Mouse (Mus musculus): ENCODE data around the gene Olfr520. TPM values are rescaled to one million over a fixed set of nuclear protein-coding genes. Genes with fewer than 3 reads are reported as not detected.

Gene Olfr520
- polyA plus RNA-seq, 1 experiment from 2014 or later, result not detected

GRCm38 (mm10) chr7:99695471-99696057, 34.5 kb upstream of the Olfr520 start:
- H3K4me1 ChIP-seq (ENCODE audit: control insufficient read depth, insufficient read depth, low read length), result no peaks in the 10 kb centered on the region
- H3K9ac ChIP-seq (replicated peaks; ENCODE audit: low read length), result no peak overlapping the region
- no peak overlapping the region for H3K4me2 ChIP-seq (ENCODE audit: low read depth, low read length)
- no peaks in the 10 kb centered on the region for H3K36me3 ChIP-seq (replicated peaks; ENCODE audit: control insufficient read depth, insufficient read depth, low read depth, low read length)
- H3K4me3 ChIP-seq (ENCODE audit: low read depth, low read length), result no peak overlapping the region
- DNase-seq (ENCODE audit: low spot score), result no peak
- H3K9me3 ChIP-seq (replicated peaks; ENCODE audit: control insufficient read depth, low read length), result no peaks in the 10 kb centered on the region
- no peak for ATAC-seq (replicated peaks; ENCODE audit: insufficient number of reproducible peaks, low FRiP score, low TSS enrichment, low read depth)
- 80% methylated on average over 8 of the region's 8 CpGs for WGBS
- H3K27me3 ChIP-seq (ENCODE audit: control insufficient read depth, insufficient read depth, low read length), result no peaks in the 10 kb centered on the region
- H3K27ac ChIP-seq (replicated peaks; ENCODE audit: low read depth, low read length), result no peak overlapping the region

GRCm38 (mm10) chr7:99698576-99698975, 31.5 kb upstream of the Olfr520 start:
- no peaks in the 10 kb centered on the region for H3K36me3 ChIP-seq (replicated peaks; ENCODE audit: control insufficient read depth, insufficient read depth, low read depth, low read length)
- no peaks in the 10 kb centered on the region for H3K9me3 ChIP-seq (replicated peaks; ENCODE audit: control insufficient read depth, low read length)
- H3K4me1 ChIP-seq (ENCODE audit: control insufficient read depth, insufficient read depth, low read length), result no peaks in the 10 kb centered on the region
- no peak overlapping the region for H3K27ac ChIP-seq (replicated peaks; ENCODE audit: low read depth, low read length)
- H3K4me3 ChIP-seq (ENCODE audit: low read depth, low read length), result no peak overlapping the region
- ATAC-seq (replicated peaks; ENCODE audit: insufficient number of reproducible peaks, low FRiP score, low TSS enrichment, low read depth), result no peak
- 89% methylated on average over 3 of the region's 3 CpGs for WGBS
- no peak overlapping the region for H3K4me2 ChIP-seq (ENCODE audit: low read depth, low read length)
- no peak overlapping the region for H3K9ac ChIP-seq (replicated peaks; ENCODE audit: low read length)
- H3K27me3 ChIP-seq (ENCODE audit: control insufficient read depth, insufficient read depth, low read length), result no peaks in the 10 kb centered on the region
- no peak for DNase-seq (ENCODE audit: low spot score)

GRCm38 (mm10) chr7:99699106-99699505, 31.0 kb upstream of the Olfr520 start:
- 46% methylated on average over 3 of the region's 3 CpGs for WGBS
- Histone ChIP-seq H3K36me3 (replicated peaks; ENCODE audit: control insufficient read depth, insufficient read depth, low read depth, low read length) (no peaks in the 10 kb centered on the region), H3K4me2 (ENCODE audit: low read depth, low read length) (no peak overlapping the region), H3K9ac (replicated peaks; ENCODE audit: low read length) (no peak overlapping the region), H3K27me3 (ENCODE audit: control insufficient read depth, insufficient read depth, low read length) (no peaks in the 10 kb centered on the region), H3K4me3 (ENCODE audit: low read depth, low read length) (no peak overlapping the region), H3K9me3 (replicated peaks; ENCODE audit: control insufficient read depth, low read length) (no peaks in the 10 kb centered on the region), H3K27ac (replicated peaks; ENCODE audit: low read depth, low read length) (no peak overlapping the region), H3K4me1 (ENCODE audit: control insufficient read depth, insufficient read depth, low read length) (no peaks in the 10 kb centered on the region)
- no peak for ATAC-seq (replicated peaks; ENCODE audit: insufficient number of reproducible peaks, low FRiP score, low TSS enrichment, low read depth)
- DNase-seq (ENCODE audit: low spot score), result no peak

DNA sequence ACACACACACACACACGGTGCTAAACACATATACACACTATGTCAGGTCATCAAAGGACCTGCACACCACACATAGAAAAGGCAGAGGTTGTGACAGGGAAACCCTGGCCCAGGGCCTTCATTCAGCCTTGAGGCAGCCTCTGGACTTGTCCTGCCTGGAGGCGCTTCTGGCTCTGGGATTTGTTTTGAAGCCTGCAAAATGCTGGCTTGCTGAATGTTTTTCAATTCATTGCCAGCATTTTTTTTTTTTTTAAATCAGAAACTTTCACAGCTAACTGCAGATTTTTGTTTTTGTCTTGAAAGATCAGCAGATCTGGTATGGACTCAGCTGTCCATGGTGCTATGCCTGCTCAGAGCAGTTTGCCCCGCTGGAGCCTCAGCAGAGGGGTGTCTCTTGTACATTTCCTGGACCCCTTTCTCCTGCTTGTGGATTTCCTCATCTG, 30.3 kb upstream of the Olfr520 start:
- Histone ChIP-seq H3K4me2 (ENCODE audit: low read depth, low read length) (no peak overlapping the region), H3K36me3 (replicated peaks; ENCODE audit: control insufficient read depth, insufficient read depth, low read depth, low read length) (no peaks in the 10 kb centered on the region), H3K9me3 (replicated peaks; ENCODE audit: control insufficient read depth, low read length) (no peaks in the 10 kb centered on the region), H3K27ac (replicated peaks; ENCODE audit: low read depth, low read length) (no peak overlapping the region), H3K27me3 (ENCODE audit: control insufficient read depth, insufficient read depth, low read length) (no peaks in the 10 kb centered on the region), H3K4me1 (ENCODE audit: control insufficient read depth, insufficient read depth, low read length) (no peaks in the 10 kb centered on the region), H3K9ac (replicated peaks; ENCODE audit: low read length) (no peak overlapping the region), H3K4me3 (ENCODE audit: low read depth, low read length) (no peak overlapping the region)
- no peak for ATAC-seq (replicated peaks; ENCODE audit: insufficient number of reproducible peaks, low FRiP score, low TSS enrichment, low read depth)
- WGBS, result 74% methylated on average over 3 of the region's 3 CpGs
- no peak for DNase-seq (ENCODE audit: low spot score)

GRCm38 (mm10) chr7:99700641-99701040, 29.4 kb upstream of the Olfr520 start:
- Histone ChIP-seq H3K9ac (replicated peaks; ENCODE audit: low read length) (no peak overlapping the region), H3K9me3 (replicated peaks; ENCODE audit: control insufficient read depth, low read length) (no peaks in the 10 kb centered on the region), H3K4me2 (ENCODE audit: low read depth, low read length) (no peak overlapping the region), H3K27me3 (ENCODE audit: control insufficient read depth, insufficient read depth, low read length) (no peaks in the 10 kb centered on the region), H3K4me3 (ENCODE audit: low read depth, low read length) (no peak overlapping the region), H3K4me1 (ENCODE audit: control insufficient read depth, insufficient read depth, low read length) (no peaks in the 10 kb centered on the region), H3K36me3 (replicated peaks; ENCODE audit: control insufficient read depth, insufficient read depth, low read depth, low read length) (no peaks in the 10 kb centered on the region), H3K27ac (replicated peaks; ENCODE audit: low read depth, low read length) (no peak overlapping the region)
- 79% methylated on average over 4 of the region's 4 CpGs for WGBS
- ATAC-seq (replicated peaks; ENCODE audit: insufficient number of reproducible peaks, low FRiP score, low TSS enrichment, low read depth) (no peak), DNase-seq (ENCODE audit: low spot score) (no peak)

DNA sequence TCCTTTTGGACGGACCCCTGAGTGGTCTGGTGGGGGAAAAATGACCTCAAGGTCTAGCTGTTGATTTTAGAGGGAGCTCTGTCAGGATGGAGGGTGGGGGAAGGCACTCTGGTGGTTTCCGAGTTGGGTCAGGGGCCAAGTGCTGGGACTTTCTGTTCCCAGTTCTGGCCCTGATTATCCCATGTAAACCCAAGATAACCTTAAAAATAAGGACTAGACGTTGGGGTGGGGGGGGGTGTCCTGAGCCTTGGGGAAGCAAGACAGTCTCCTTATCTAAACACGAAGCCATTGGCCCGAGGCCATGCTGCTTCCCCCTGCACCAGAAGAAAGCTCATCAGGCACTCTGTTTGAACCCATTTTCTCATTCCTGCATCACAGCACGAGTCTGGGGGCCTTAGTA, 27.9 kb upstream of the Olfr520 start:
- Histone ChIP-seq H3K27ac (replicated peaks; ENCODE audit: low read depth, low read length) (no peak overlapping the region), H3K27me3 (ENCODE audit: control insufficient read depth, insufficient read depth, low read length) (no peaks in the 10 kb centered on the region), H3K4me1 (ENCODE audit: control insufficient read depth, insufficient read depth, low read length) (0 out of 2 replicates have a peak, but pooled peaks cover 3% of the 10 kb centered on the region), H3K36me3 (replicated peaks; ENCODE audit: control insufficient read depth, insufficient read depth, low read depth, low read length) (no peaks in the 10 kb centered on the region), H3K9ac (replicated peaks; ENCODE audit: low read length) (no peak overlapping the region), H3K4me2 (ENCODE audit: low read depth, low read length) (no peak overlapping the region), H3K4me3 (ENCODE audit: low read depth, low read length) (no peak overlapping the region), H3K9me3 (replicated peaks; ENCODE audit: control insufficient read depth, low read length) (no peaks in the 10 kb centered on the region)
- 23% methylated on average over 6 of the region's 6 CpGs for WGBS
- ATAC-seq (replicated peaks; ENCODE audit: insufficient number of reproducible peaks, low FRiP score, low TSS enrichment, low read depth) (no peak), DNase-seq (ENCODE audit: low spot score) (no peak)

GRCm38 (mm10) chr7:99704736-99705519, 25.1 kb upstream of the Olfr520 start:
- WGBS, result 87% methylated on average over 3 of the region's 3 CpGs
- Histone ChIP-seq H3K36me3 (replicated peaks; ENCODE audit: control insufficient read depth, insufficient read depth, low read depth, low read length) (no peaks in the 10 kb centered on the region), H3K27ac (replicated peaks; ENCODE audit: low read depth, low read length) (no peak overlapping the region), H3K4me2 (ENCODE audit: low read depth, low read length) (no peak overlapping the region), H3K9me3 (replicated peaks; ENCODE audit: control insufficient read depth, low read length) (no peaks in the 10 kb centered on the region), H3K27me3 (ENCODE audit: control insufficient read depth, insufficient read depth, low read length) (no peaks in the 10 kb centered on the region), H3K4me3 (ENCODE audit: low read depth, low read length) (no peak overlapping the region), H3K9ac (replicated peaks; ENCODE audit: low read length) (no peak overlapping the region), H3K4me1 (ENCODE audit: control insufficient read depth, insufficient read depth, low read length) (0 out of 2 replicates have a peak, but pooled peaks cover 3% of the 10 kb centered on the region)
- ATAC-seq (replicated peaks; ENCODE audit: insufficient number of reproducible peaks, low FRiP score, low TSS enrichment, low read depth) (no peak), DNase-seq (ENCODE audit: low spot score) (no peak)

- Histone ChIP-seq H3K4me3 (ENCODE audit: low read depth, low read length) (no peak overlapping the region), H3K4me2 (ENCODE audit: low read depth, low read length) (no peak overlapping the region), H3K27me3 (ENCODE audit: control insufficient read depth, insufficient read depth, low read length) (no peaks in the 10 kb centered on the region), H3K9ac (replicated peaks; ENCODE audit: low read length) (no peak overlapping the region), H3K9me3 (replicated peaks; ENCODE audit: control insufficient read depth, low read length) (no peaks in the 10 kb centered on the region), H3K27ac (replicated peaks; ENCODE audit: low read depth, low read length) (no peak overlapping the region), H3K4me1 (ENCODE audit: control insufficient read depth, insufficient read depth, low read length) (0 out of 2 replicates have a peak, but pooled peaks cover 3% of the 10 kb centered on the region), H3K36me3 (replicated peaks; ENCODE audit: control insufficient read depth, insufficient read depth, low read depth, low read length) (no peaks in the 10 kb centered on the region)
- no peak for ATAC-seq (replicated peaks; ENCODE audit: insufficient number of reproducible peaks, low FRiP score, low TSS enrichment, low read depth)
- DNase-seq (ENCODE audit: low spot score), result no peak
- WGBS, result 55% methylated on average over 4 of the region's 4 CpGs
These were observed 23.6 kb upstream of the Olfr520 start for GRCm38 (mm10) chr7:99706341-99707037.

All from embryonic facial prominence, embryonic 11.5 days (tissue).